Mouse (Mus musculus) embryonic fibroblast, embryonic 13.5 days (primary cell): ENCODE results near the gene Ubac2.

Source experiments
- CTCF ChIP-seq: IDR thresholded peaks from 2 replicates; pipeline ENCODE4 v1.5.1; 2011; ENCODE audit warnings: mild to moderate bottlenecking, control low read depth, low read length, moderate library complexity, borderline replicate concordance; ENCODE audit not compliant: insufficient read depth
- POLR2A ChIP-seq: IDR thresholded peaks from 2 replicates; pipeline ENCODE4 v1.6.1; 2011; ENCODE audit warnings: low read depth, mild to moderate bottlenecking, control low read depth, low read length, moderate library complexity

DNA sequence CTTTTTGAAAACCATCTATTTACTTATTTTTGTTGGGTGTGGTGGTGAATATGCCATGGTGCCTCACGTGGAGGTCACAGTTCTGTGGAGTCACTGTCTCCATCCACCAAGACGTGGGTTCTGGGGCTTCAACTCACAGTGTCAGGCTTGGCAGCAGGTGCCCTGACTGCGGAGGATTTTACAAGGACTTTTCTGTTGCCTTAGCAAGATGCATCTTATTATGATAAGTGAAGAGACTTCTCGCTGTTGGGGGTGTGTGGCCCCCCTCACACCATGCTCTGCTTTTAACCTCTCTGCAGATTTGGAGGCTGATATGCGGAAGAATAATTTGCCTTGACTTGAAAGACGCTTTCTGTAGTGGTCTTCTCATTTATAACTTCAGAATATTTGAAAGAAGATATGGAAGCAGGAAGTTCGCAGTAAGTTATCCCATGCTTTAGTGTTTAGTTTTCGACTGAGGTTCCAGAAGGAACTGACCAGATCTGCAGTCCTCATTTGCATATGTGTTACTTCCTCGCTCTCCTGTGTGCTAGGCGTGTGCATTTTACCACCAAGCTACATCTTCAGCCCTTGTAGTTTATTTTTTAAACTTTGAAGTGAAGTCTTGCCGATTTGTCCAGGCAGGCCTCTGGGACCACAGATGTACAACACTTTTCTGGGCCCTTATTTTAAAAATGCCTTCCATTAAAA lies 28.7 kb downstream of the Ubac2 start:
- no peak for TF ChIP-seq POLR2A
- TF ChIP-seq CTCF: no peak
